Mouse (Mus musculus): Measurements from ENCODE around the gene Med12l.

- TF ChIP-seq CHD2 (IDR thresholded peaks at IDR 0.05; ENCODE audit: low read depth, low read length): no peak
- no peak for TF ChIP-seq ZC3H11A (IDR thresholded peaks at IDR 0.05; ENCODE audit: borderline replicate concordance, low read depth, low read length)
- TF ChIP-seq HCFC1 (IDR thresholded peaks at IDR 0.05; ENCODE audit: borderline replicate concordance, insufficient read depth, low read length): no peak
- no peak for TF ChIP-seq ZNF384 (IDR thresholded peaks at IDR 0.05; ENCODE audit: low read depth, low read length)
Observed at GRCm38 (mm10) chr3:59030986-59031385, 25.4 kb downstream of the Med12l start.

Data from ES-E14 (cell line).